In the genomic region with DNA sequence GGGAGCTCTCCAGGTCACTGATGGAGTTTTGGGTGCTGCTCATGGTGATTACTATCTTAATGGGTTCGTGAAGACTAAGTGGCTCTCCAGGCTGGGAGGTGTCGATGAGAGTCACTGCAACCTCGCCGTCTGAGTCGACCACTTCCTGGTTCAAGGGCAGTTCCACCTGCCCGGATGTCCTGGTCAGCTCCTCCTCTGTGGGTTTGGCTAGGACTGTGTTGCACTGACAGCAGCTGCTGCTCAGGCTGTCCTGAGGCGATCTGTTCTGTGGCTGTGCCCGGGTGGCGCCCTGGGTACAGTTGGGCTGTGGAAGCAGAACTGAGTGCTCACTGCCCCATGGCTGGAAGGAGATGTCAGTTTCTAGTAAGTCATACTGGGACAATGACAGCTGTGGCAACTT, we compare ENCODE assay signal across 21 mouse cellular contexts. TPM values are rescaled to one million over a fixed set of nuclear protein-coding genes. Genes with fewer than 3 reads are reported as not detected.
DNase-seq lines count a peak whose midpoint lies in the region; ATAC-seq and TF ChIP-seq lines count a peak whose summit lies in the region.
"Had no signal": no experiment of that assay in that cellular context is flagged by ENCODE, and none has a peak within 500 bp of the region (broad histone marks: within the 10 kb centered on the region; RNA-seq: fewer than 3 reads in every experiment).

No protein-coding gene starts in this region.

- no peaks in the 10 kb centered on the region for H3K9me3 ChIP-seq in kidney, embryonic 16.5 days (ENCODE audit: low read length)
- peaks cover 89% of the 10 kb centered on the region for H3K9me3 ChIP-seq in G1E (replicated peaks)
- peaks cover 55% of the 10 kb centered on the region for H3K9me3 ChIP-seq in megakaryocyte, embryonic 14.5 days
- H3K9me3 ChIP-seq: embryonic facial prominence, embryonic 12.5 days; forebrain, embryonic 12.5 days; heart, embryonic 13.5 days; hindbrain, embryonic 15.5 days had no signal

- H3K4me2 ChIP-seq in kidney, embryonic 16.5 days (replicated peaks; ENCODE audit: low read depth, low read length) = no peak overlapping the region
- H3K4me2 ChIP-seq: embryonic facial prominence, embryonic 12.5 days; forebrain, embryonic 12.5 days; heart, embryonic 13.5 days; hindbrain, embryonic 15.5 days had no signal

- no peak for TF ChIP-seq CTCF in G1E (IDR thresholded peaks at IDR 0.05; ENCODE audit: low read depth, low read length)

- H3K4me3 ChIP-seq in kidney, embryonic 16.5 days (ENCODE audit: low read length) = no peak overlapping the region
- H3K4me3 ChIP-seq in G1E (ENCODE audit: low read depth, low read length) = 0 out of 2 replicates have a peak overlapping the region, but pooled peaks have one; percentile 24
- H3K4me3 ChIP-seq in megakaryocyte, embryonic 14.5 days (replicated peaks) = peak overlapping the region; percentile 19
- H3K4me3 ChIP-seq: embryonic facial prominence, embryonic 12.5 days; forebrain, embryonic 12.5 days; heart, adult 2 months; heart, embryonic 13.5 days; hindbrain, embryonic 15.5 days had no signal

- H3K4me1 ChIP-seq in kidney, embryonic 16.5 days (ENCODE audit: insufficient read depth, low read length) = no peaks in the 10 kb centered on the region
- no peaks in the 10 kb centered on the region for H3K4me1 ChIP-seq in G1E (ENCODE audit: insufficient read depth, low read depth, low read length)
- H3K4me1 ChIP-seq in megakaryocyte, embryonic 14.5 days = no peaks in the 10 kb centered on the region
- H3K4me1 ChIP-seq: embryonic facial prominence, embryonic 12.5 days; hindbrain, embryonic 15.5 days had no signal

- WGBS in kidney, embryonic 16.5 days = 60% methylated on average over 9 of the region's 9 CpGs

- no peak overlapping the region for H3K27ac ChIP-seq in kidney, embryonic 16.5 days (ENCODE audit: low read length)
- H3K27ac ChIP-seq: embryonic facial prominence, embryonic 12.5 days; forebrain, embryonic 12.5 days; heart, adult 2 months; heart, embryonic 13.5 days; hindbrain, embryonic 15.5 days had no signal

- peak; percentile 24 for DNase-seq in kidney, adult 18-20 months
- DNase-seq in G1E (ENCODE audit: low spot score) = no peak
- no peak for DNase-seq in ovary, postnatal 14 days (ENCODE audit: low spot score)
- no peak for DNase-seq in thymus, postnatal 10 days (ENCODE audit: low spot score in 2 of 2)
- DNase-seq: adrenal gland, adult 2 months; adrenal gland, postnatal 25 days; cerebellum, adult 2 months; cerebellum, postnatal 10 days; gastrocnemius, postnatal 10 days; heart, adult 2 months; heart, postnatal 36 days had no signal

- H3K36me3 ChIP-seq in kidney, embryonic 16.5 days (ENCODE audit: insufficient read depth, low read length) = no peaks in the 10 kb centered on the region
- H3K36me3 ChIP-seq in G1E (replicated peaks) = no peaks in the 10 kb centered on the region
- no peaks in the 10 kb centered on the region for H3K36me3 ChIP-seq in megakaryocyte, embryonic 14.5 days (replicated peaks; ENCODE audit: low read length)
- H3K36me3 ChIP-seq: embryonic facial prominence, embryonic 12.5 days; heart, embryonic 13.5 days had no signal

- no peak for ATAC-seq in kidney, embryonic 16.5 days (ENCODE audit: low FRiP score, low TSS enrichment)
- ATAC-seq in G1E (ENCODE audit: extremely low read depth, insufficient number of reproducible peaks, low FRiP score, poor library complexity, severe bottlenecking) = no peak
- ATAC-seq in granulocyte monocyte progenitor cell, adult 5-6 weeks (replicated peaks; ENCODE audit: poor library complexity, severe bottlenecking) = peak; percentile 37; the same call in 1 of the 2 replicates
- ATAC-seq in monocyte, adult 5-6 weeks (replicated peaks; ENCODE audit: insufficient number of reproducible peaks, low FRiP score, low TSS enrichment, poor library complexity, severe bottlenecking) = no peak
- ATAC-seq: forebrain, embryonic 16.5 days had no signal

- H3K27me3 ChIP-seq in kidney, embryonic 16.5 days (ENCODE audit: insufficient read depth, low read length) = no peaks in the 10 kb centered on the region
- H3K27me3 ChIP-seq in G1E (ENCODE audit: insufficient read depth, low read length) = no peaks in the 10 kb centered on the region
- H3K27me3 ChIP-seq in megakaryocyte, embryonic 14.5 days (replicated peaks) = peaks cover 5% of the 10 kb centered on the region
- H3K27me3 ChIP-seq: embryonic facial prominence, embryonic 12.5 days; forebrain, embryonic 12.5 days; hindbrain, embryonic 15.5 days had no signal

- H3K9ac ChIP-seq in kidney, embryonic 16.5 days (replicated peaks; ENCODE audit: low read length) = no peak overlapping the region
- H3K9ac ChIP-seq: embryonic facial prominence, embryonic 12.5 days; forebrain, embryonic 12.5 days; heart, embryonic 13.5 days; hindbrain, embryonic 15.5 days had no signal

RNA-seq across cellular contexts. Expression of a gene that starts 10.6 kb away (rescaled TPM):
- 0.27 and 0.49 TPM in 2 replicates for polyA plus RNA-seq in kidney, embryonic 16.5 days (2015; fragmentation: Nextera tagmentation; extraction: Ambion mirVana)
- not detected in 2 replicates for total RNA-seq in G1E (2014; fragmentation: Nextera tagmentation)
- total RNA-seq in G1E (2017) = 0.12 and 0.16 TPM in 2 replicates
- not detected in 2 replicates for polyA plus RNA-seq in G1E (2012)
- not detected in 2 replicates for total RNA-seq in granulocyte monocyte progenitor cell, adult 5-6 weeks (2014; fragmentation: Nextera tagmentation)
- total RNA-seq in granulocyte monocyte progenitor cell, adult 5-6 weeks (2017) = not detected in 2 replicates
- polyA plus RNA-seq in megakaryocyte, embryonic 14.5 days (2012; ENCODE audit: insufficient read depth, low replicate concordance) = not detected in 2 replicates
- total RNA-seq in monocyte, adult 5-6 weeks (2017) = not detected in 3 replicates
- total RNA-seq: CH12.LX had no signal

RNA-seq across cellular contexts. Expression of a gene that starts 22.7 kb away (rescaled TPM):
- polyA plus RNA-seq in kidney, embryonic 16.5 days (2015; fragmentation: Nextera tagmentation; extraction: Ambion mirVana) = 3.9 and 4.1 TPM in 2 replicates
- not detected in 2 replicates for total RNA-seq in G1E (2014; fragmentation: Nextera tagmentation)
- total RNA-seq in G1E (2017) = 0.05 TPM in 1 of 2 replicates, not detected in the other
- polyA plus RNA-seq in G1E (2012) = not detected in 2 replicates
- total RNA-seq in granulocyte monocyte progenitor cell, adult 5-6 weeks (2014; fragmentation: Nextera tagmentation) = not detected in 2 replicates
- not detected in 2 replicates for total RNA-seq in granulocyte monocyte progenitor cell, adult 5-6 weeks (2017)
- polyA plus RNA-seq in megakaryocyte, embryonic 14.5 days (2012; ENCODE audit: insufficient read depth, low replicate concordance) = not detected in 2 replicates
- total RNA-seq in monocyte, adult 5-6 weeks (2017) = not detected in 3 replicates
- total RNA-seq: CH12.LX had no signal
